Mouse (Mus musculus) 3T3-L1 (cell line): ENCODE results near the gene Tssk6.

Experiments used
- DNase-seq: peaks from one replicate; pipeline ENCODE4 v3.0.0-alpha.2; 2015; ENCODE audit warnings: low read depth, low spot score

Tssk6 gene

GRCm38 (mm10) chr8:69902163-69903062, at the start of gene Tssk6, which contains the start of the genes Ndufa13 and Yjefn3:
Gene Tssk6 (plus strand): TSS chr8:69902184.
Gene Ndufa13 (minus strand): TSS chr8:69902558.
Gene Yjefn3 (minus strand): TSS chr8:69902712.
- DNase-seq: no peak

GRCm38 (mm10) chr8:69853869-69854268, 48.1 kb upstream of the Tssk6 start:
- no peak for DNase-seq

GRCm38 (mm10) chr8:69860807-69861206, 41.2 kb upstream of the Tssk6 start:
- DNase-seq: peak; percentile 46

GRCm38 (mm10) chr8:69861251-69861650, 40.7 kb upstream of the Tssk6 start:
- no peak for DNase-seq

- DNase-seq: no peak
Observed at GRCm38 (mm10) chr8:69863387-69864020, 38.5 kb upstream of the Tssk6 start.

- no peak for DNase-seq
Observed at GRCm38 (mm10) chr8:69864180-69864579, 37.8 kb upstream of the Tssk6 start.

- peak; percentile 69 for DNase-seq
Observed at GRCm38 (mm10) chr8:69867696-69868326, 34.2 kb upstream of the Tssk6 start.

GRCm38 (mm10) chr8:69870003-69870765, 31.8 kb upstream of the Tssk6 start:
- DNase-seq: no peak

- DNase-seq: no peak
Observed at GRCm38 (mm10) chr8:69870907-69871306, 31.1 kb upstream of the Tssk6 start.

- DNase-seq: peak; percentile 90
Observed at GRCm38 (mm10) chr8:69874155-69874554, 27.8 kb upstream of the Tssk6 start.

- peak; percentile 22 for DNase-seq
Observed at GRCm38 (mm10) chr8:69874654-69875053, 27.3 kb upstream of the Tssk6 start.

GRCm38 (mm10) chr8:69876097-69876496, 25.9 kb upstream of the Tssk6 start:
- DNase-seq: peak; percentile 57

- no peak for DNase-seq
Observed at GRCm38 (mm10) chr8:69876967-69877366, 25.0 kb upstream of the Tssk6 start.

- no peak for DNase-seq
Observed at GRCm38 (mm10) chr8:69877396-69877795, 24.6 kb upstream of the Tssk6 start.

GRCm38 (mm10) chr8:69877992-69878391, 24.0 kb upstream of the Tssk6 start:
- DNase-seq: no peak

- no peak for DNase-seq
Observed at GRCm38 (mm10) chr8:69879678-69880077, 22.3 kb upstream of the Tssk6 start.

GRCm38 (mm10) chr8:69880841-69881240, 21.1 kb upstream of the Tssk6 start:
- no peak for DNase-seq

GRCm38 (mm10) chr8:69881261-69881865, 20.6 kb upstream of the Tssk6 start:
- no peak for DNase-seq

- no peak for DNase-seq
Observed at GRCm38 (mm10) chr8:69882021-69882756, 19.8 kb upstream of the Tssk6 start.

- no peak for DNase-seq
Observed at GRCm38 (mm10) chr8:69882833-69883600, 19.0 kb upstream of the Tssk6 start.
